Mouse (Mus musculus) lung, embryonic 16.5 days (tissue): ENCODE data around the gene Gm49368. TPM values are rescaled to one million over a fixed set of nuclear protein-coding genes. Genes with fewer than 3 reads are reported as not detected.

Experiments used
- ATAC-seq: fragments of 200-750 bp; cut with Nextera tagmentation; 2 replicates; pipeline ENCODE4 v1.8.0; 2017; ENCODE audit warnings: low read depth, mild to moderate bottlenecking, moderate library complexity
- H3K27ac ChIP-seq: fragments of 300-500 bp; sonication (generic); 2 replicates; pipeline ENCODE4 v1.5.1; 2014; ENCODE audit warnings: mild to moderate bottlenecking, control low read depth, low read length
- H3K27me3 ChIP-seq: fragments of 300-500 bp; sonication (generic); 2 replicates; pipeline ENCODE4 v1.6.1; 2014; ENCODE audit warnings: low read depth, low read length, mixed read lengths; ENCODE audit not compliant: control insufficient read depth, insufficient read depth
- H3K36me3 ChIP-seq: fragments of 300-500 bp; sonication (generic); 2 replicates; pipeline ENCODE4 v1.6.1; 2014; ENCODE audit warnings: low read length; ENCODE audit not compliant: control insufficient read depth, insufficient read depth
- H3K4me1 ChIP-seq: fragments of 300-500 bp; sonication (generic); replicated peaks from 2 replicates; pipeline ENCODE4 v1.6.1; 2014; ENCODE audit warnings: low read length, mixed read lengths; ENCODE audit not compliant: control insufficient read depth, insufficient read depth
- H3K4me2 ChIP-seq: fragments of 300-500 bp; sonication (generic); 2 replicates; pipeline ENCODE4 v1.6.1; 2014; ENCODE audit warnings: low read depth, low read length, control low read depth
- H3K4me3 ChIP-seq: fragments of 300-500 bp; sonication (generic); 2 replicates; pipeline ENCODE4 v1.5.1; 2014; ENCODE audit warnings: mild to moderate bottlenecking, low read length, control low read depth
- H3K9ac ChIP-seq: fragments of 300-500 bp; sonication (generic); 2 replicates; pipeline ENCODE4 v1.6.1; 2014; ENCODE audit warnings: low read length, control low read depth
- H3K9me3 ChIP-seq: fragments of 300-500 bp; sonication (generic); 2 replicates; pipeline ENCODE4 v1.6.1; 2016; ENCODE audit warnings: low read length; ENCODE audit not compliant: control insufficient read depth
- WGBS: fragments of 180-500 bp; shearing (Covaris S2); extraction: QIAGEN DNeasy Blood & Tissue Kit; methylation state at CpG from one replicate; pipeline ENCODE4 v1.1.7; 2014; 5-methylcytosine and 5-hydroxymethylcytosine counted together
- polyA plus RNA-seq: library from polyadenylated mRNA; unstranded; fragments of >200 nt; fragmentation: Nextera tagmentation; extraction: Ambion mirVana; gene quantifications from 2 replicates; pipeline ENCODE4 v1.2.1, GENCODE M21; 2015

The Gm49368 gene
- polyA plus RNA-seq, 1 experiment from 2014 or later = not detected

DNA sequence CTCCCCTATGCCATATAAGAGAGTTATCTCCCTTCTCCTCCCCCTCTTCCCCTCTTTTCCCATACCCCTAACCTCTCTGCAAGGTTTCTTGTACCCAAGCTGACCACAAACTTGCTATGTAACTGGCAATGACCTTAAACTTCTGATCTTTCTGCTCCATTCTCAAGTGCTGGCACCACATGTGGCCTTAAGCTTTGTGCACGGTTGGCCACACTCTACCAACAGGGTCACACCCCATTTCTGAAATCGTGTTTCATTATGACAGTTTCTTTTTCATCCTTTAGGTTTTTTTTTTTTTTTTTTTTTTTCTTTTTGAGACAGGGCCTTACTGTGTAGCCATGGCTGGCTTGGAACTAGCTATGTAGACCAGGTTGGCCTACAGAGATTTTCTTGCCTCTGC is 7.4 kb downstream of the Gm49368 start:
- no peaks in the 10 kb centered on the region for H3K36me3 ChIP-seq
- no peak overlapping the region for H3K9ac ChIP-seq
- H3K9me3 ChIP-seq = no peaks in the 10 kb centered on the region
- no peaks in the 10 kb centered on the region for H3K27me3 ChIP-seq
- H3K4me1 ChIP-seq = no peaks in the 10 kb centered on the region
- H3K4me2 ChIP-seq = no peak overlapping the region
- whole genome bisulfite sequencing = 67% methylated on average over 2 of the region's 2 CpGs
- no peak overlapping the region for H3K27ac ChIP-seq
- no peak overlapping the region for H3K4me3 ChIP-seq
- ATAC-seq = no peak

DNA sequence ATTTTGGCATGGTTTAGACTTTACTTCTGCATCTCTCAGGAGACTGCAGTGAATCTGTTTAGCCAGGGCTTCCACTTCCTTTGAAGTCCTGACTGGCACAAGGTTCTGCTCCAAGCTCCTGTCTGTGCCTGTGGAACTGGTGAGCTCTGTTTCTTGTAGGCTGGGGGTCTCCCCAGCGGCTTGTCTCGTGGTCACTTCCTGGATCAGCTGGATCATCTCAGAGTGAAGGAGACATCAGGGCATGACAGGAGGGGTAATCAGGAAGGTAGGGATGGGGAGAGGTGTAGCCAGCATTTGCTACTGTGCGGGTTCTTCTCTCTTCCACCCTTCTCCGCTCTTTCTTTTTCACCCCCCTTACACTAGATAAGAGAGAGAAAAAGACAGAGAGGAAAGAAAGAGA is 9.3 kb downstream of the Gm49368 start:
- H3K4me2 ChIP-seq = no peak overlapping the region
- no peaks in the 10 kb centered on the region for H3K4me1 ChIP-seq
- WGBS = 69% methylated on average over 4 of the region's 4 CpGs
- H3K9ac ChIP-seq = no peak overlapping the region
- H3K27me3 ChIP-seq = no peaks in the 10 kb centered on the region
- ATAC-seq = no peak
- H3K36me3 ChIP-seq = no peaks in the 10 kb centered on the region
- H3K9me3 ChIP-seq = no peaks in the 10 kb centered on the region
- no peak overlapping the region for H3K27ac ChIP-seq
- no peak overlapping the region for H3K4me3 ChIP-seq

DNA sequence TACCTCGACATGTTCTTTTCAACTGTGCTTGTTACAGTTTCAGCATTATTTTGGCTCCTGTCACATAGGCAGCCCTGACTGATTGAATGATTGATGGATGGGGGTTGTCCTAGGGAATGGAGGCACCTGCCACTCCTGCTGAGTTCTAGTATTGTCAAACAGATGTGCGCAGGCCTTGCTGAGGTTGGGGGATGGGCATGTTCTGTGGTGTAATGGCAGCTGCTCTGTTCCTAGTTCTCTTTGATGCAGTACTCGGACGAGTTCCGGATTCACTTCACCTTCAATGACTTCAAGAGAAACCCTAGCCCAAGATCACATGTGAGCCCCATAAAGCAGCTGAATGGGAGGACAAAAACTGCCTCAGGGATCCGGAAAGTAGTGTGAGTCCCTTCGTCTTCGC is 17.5 kb downstream of the Gm49368 start:
- no peak for ATAC-seq
- H3K4me1 ChIP-seq = no peaks in the 10 kb centered on the region

DNA sequence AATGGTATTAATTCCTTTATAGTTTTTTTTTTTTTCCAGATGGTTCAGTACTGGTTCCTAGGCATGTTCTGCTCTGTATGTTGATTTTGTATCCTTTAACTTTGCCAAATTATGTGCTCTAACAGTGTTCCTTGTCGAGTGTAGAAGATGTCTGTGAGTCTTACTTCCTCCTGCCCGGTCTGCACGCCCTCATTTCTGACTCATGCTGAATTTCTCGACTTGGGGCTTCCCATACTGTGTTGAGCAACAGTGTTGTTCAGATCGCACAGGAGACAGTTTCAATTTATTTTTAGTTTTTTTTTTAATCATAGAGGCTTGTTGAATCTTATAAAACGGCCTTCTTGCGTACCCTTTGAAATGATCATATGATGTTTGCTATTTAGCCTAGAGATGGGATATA is 26.7 kb downstream of the Gm49368 start:
- Histone ChIP-seq H3K9ac (no peak overlapping the region), H3K27me3 (no peaks in the 10 kb centered on the region), H3K4me2 (no peak overlapping the region), H3K27ac (no peak overlapping the region), H3K4me1 (no peaks in the 10 kb centered on the region), H3K36me3 (no peaks in the 10 kb centered on the region), H3K9me3 (no peaks in the 10 kb centered on the region), H3K4me3 (no peak overlapping the region)
- ATAC-seq = no peak
- WGBS = 74% methylated on average over 7 of the region's 7 CpGs

More for the DNA sequence above, 17.5 kb downstream of the Gm49368 start:
- H3K4me2 ChIP-seq = no peak overlapping the region
- H3K27ac ChIP-seq = no peak overlapping the region
- no peaks in the 10 kb centered on the region for H3K27me3 ChIP-seq
- no peaks in the 10 kb centered on the region for H3K9me3 ChIP-seq
- no peaks in the 10 kb centered on the region for H3K36me3 ChIP-seq
- 79% methylated on average over 8 of the region's 8 CpGs for WGBS
- no peak overlapping the region for H3K9ac ChIP-seq
- no peak overlapping the region for H3K4me3 ChIP-seq

DNA sequence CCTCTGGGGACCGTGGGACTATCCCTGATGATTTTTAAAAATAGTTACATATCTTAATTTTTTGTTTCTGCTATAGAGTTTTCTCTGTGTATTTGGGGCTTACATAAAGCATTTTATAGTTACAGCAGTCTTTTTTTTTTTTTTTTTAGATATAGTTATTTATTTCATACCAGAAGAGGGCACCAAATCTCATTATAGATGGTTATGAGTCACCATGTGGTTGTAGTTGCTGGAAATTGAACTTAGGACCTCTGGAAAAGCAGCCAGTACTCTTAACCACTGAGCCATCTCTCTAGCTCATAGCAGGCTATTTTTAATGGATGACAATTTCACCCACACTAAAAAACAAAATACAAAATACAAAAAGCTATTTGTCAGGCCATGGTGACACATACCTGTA is 35.7 kb downstream of the Gm49368 start:
- H3K27me3 ChIP-seq = no peaks in the 10 kb centered on the region
- no peak for ATAC-seq
- no peaks in the 10 kb centered on the region for H3K9me3 ChIP-seq
- H3K4me2 ChIP-seq = no peak overlapping the region
- no peak overlapping the region for H3K4me3 ChIP-seq
- H3K27ac ChIP-seq = no peak overlapping the region
- no peaks in the 10 kb centered on the region for H3K36me3 ChIP-seq
- H3K4me1 ChIP-seq = no peaks in the 10 kb centered on the region
- no peak overlapping the region for H3K9ac ChIP-seq
- 81% methylated on average over 1 of the region's 1 CpGs for WGBS

DNA sequence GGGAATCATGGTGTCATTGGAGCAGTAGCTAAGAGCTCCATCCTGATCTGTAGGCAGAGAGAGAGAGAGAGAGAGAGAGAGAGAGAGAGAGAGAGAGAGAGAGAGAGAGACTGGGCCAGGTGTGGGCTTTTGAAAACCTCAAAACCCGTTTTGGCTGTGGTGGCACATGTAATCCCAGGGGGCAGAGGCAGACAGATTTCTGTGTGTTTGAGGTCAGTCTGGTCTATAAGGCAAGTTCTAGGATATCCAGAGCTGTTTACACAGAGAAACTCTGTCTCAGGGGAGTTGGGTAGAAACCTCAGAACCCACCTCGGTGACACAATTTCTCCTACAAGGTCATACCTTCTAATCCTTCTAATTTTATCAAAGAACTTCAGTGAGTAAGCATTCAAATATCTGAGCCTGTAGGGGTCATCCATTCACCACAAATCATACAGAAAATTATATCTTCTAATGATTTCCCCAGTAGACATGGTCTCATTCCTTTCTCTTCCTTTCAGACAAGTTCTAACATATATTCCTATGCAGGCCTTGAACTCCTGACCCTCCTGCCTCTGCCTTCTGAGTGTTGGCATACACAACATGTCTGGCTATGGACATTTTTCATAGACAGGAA is 38.4 kb downstream of the Gm49368 start:
- no peak overlapping the region for H3K4me3 ChIP-seq

DNA sequence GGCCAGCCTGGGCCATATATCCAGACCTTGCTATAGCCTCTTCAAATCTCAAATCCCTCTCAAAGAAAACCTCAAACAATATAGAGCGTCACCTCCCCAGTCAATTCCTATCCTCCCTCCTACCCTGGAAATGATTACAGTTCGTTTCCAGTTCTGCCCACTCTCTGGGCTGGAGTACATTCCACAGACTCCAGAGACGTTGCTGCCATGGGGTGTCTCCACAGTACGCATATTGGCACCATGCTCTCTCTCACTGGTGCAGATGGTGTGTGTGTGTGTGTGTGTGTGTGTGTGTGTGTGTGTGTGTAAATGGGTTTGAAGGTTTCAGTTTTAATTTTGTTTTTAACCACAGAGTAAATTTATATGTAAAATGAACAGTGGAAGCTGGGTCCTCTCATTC is 42.8 kb downstream of the Gm49368 start:
- no peak overlapping the region for H3K27ac ChIP-seq
- no peaks in the 10 kb centered on the region for H3K4me1 ChIP-seq
- ATAC-seq = no peak; the same call in 1 of the 2 replicates
- H3K27me3 ChIP-seq = no peaks in the 10 kb centered on the region; the same call in 1 of the 2 replicates
- no peak overlapping the region for H3K4me2 ChIP-seq
- H3K36me3 ChIP-seq = no peaks in the 10 kb centered on the region
- H3K9ac ChIP-seq = no peak overlapping the region
- H3K4me3 ChIP-seq = no peak overlapping the region
- WGBS = 42% methylated on average over 4 of the region's 4 CpGs
- H3K9me3 ChIP-seq = no peaks in the 10 kb centered on the region

More for the DNA sequence above, 38.4 kb downstream of the Gm49368 start:
- no peak overlapping the region for H3K9ac ChIP-seq
- H3K36me3 ChIP-seq = no peaks in the 10 kb centered on the region
- H3K4me2 ChIP-seq = no peak overlapping the region
- WGBS = 64% methylated on average over 2 of the region's 2 CpGs
- no peaks in the 10 kb centered on the region for H3K9me3 ChIP-seq
- no peak overlapping the region for H3K27ac ChIP-seq
- no peaks in the 10 kb centered on the region; the same call in 1 of the 2 replicates for H3K27me3 ChIP-seq
- no peaks in the 10 kb centered on the region for H3K4me1 ChIP-seq
- ATAC-seq = no peak

DNA sequence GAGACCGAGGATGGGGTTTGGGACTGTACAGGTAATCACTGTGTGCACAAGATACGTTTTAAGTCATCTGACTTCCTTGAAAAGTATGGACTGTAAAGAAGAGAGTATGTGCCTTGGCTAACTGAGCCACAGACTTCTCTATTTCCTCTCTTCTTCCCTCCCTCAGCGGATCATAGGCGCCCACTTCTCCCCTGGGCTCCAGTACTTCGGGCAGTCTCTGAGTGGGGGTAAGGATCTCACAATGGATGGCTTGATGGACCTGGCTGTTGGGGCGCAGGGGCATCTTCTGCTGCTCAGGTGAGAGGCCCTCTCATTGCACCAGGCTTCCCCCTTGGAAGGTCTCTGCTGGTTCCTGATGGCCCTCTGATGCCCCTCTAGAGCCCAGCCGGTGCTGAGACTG is 45.0 kb downstream of the Gm49368 start:
- Histone ChIP-seq H3K36me3 (no peaks in the 10 kb centered on the region), H3K4me2 (no peak overlapping the region), H3K27me3 (no peaks in the 10 kb centered on the region; the same call in 1 of the 2 replicates), H3K9ac (no peak overlapping the region), H3K4me3 (no peak overlapping the region), H3K27ac (no peak overlapping the region), H3K9me3 (no peaks in the 10 kb centered on the region), H3K4me1 (no peaks in the 10 kb centered on the region)
- WGBS = 88% methylated on average over 7 of the region's 7 CpGs
- ATAC-seq = no peak

DNA sequence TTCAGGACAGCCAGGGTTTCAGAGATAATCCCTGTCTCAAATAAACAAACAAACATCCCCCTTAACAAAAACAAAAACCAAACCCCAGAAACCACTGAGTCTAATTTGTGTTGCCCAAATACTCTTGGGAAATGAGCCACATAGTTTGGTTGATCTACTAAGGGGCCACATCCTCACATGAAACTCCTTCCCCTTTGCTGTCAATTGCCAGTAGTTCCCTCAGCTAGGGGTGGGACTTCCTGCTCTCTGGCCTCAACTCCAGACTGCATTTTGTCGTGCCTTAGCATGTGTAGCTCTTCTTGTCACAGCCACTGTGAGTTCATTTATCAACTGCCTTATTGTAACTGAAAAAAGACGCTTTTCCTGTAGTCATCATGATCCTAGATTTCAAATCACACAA is 47.8 kb downstream of the Gm49368 start:
- H3K4me1 ChIP-seq = no peaks in the 10 kb centered on the region
- H3K27ac ChIP-seq = no peak overlapping the region
- H3K36me3 ChIP-seq = no peaks in the 10 kb centered on the region
- no peak for ATAC-seq
- H3K9me3 ChIP-seq = no peaks in the 10 kb centered on the region
- H3K27me3 ChIP-seq = no peaks in the 10 kb centered on the region; the same call in 1 of the 2 replicates
- H3K9ac ChIP-seq = no peak overlapping the region
- no peak overlapping the region for H3K4me3 ChIP-seq
- 47% methylated on average over 2 of the region's 2 CpGs for whole genome bisulfite sequencing
- no peak overlapping the region for H3K4me2 ChIP-seq

DNA sequence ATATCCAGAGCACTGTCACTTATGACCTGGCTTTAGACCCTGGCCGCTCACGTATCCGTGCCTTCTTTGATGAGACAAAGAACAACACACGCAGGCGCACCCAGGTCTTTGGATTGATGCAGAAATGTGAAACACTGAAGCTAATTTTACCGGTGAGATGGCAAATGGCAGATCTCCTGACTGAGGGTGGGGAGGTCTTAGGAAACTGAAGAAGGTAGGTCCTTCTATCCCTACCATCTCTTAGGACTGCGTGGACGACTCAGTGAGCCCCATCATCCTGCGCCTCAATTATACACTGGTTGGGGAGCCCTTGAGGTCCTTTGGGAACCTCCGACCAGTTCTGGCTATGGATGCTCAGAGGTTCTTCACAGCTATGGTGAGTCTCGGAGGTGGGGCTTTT is 49.6 kb downstream of the Gm49368 start:
- Histone ChIP-seq H3K27me3 (no peaks in the 10 kb centered on the region), H3K4me2 (no peak overlapping the region), H3K4me1 (no peaks in the 10 kb centered on the region), H3K36me3 (no peaks in the 10 kb centered on the region), H3K4me3 (no peak overlapping the region), H3K9ac (no peak overlapping the region), H3K9me3 (no peaks in the 10 kb centered on the region), H3K27ac (no peak overlapping the region)
- WGBS = 87% methylated on average over 11 of the region's 11 CpGs
- ATAC-seq = no peak
